Mouse (Mus musculus): ENCODE data around the gene Tns1.
"Not testable (repeated sequence)": the region's sequence is repeated elsewhere in the genome, so short reads cannot be mapped to it uniquely, and the experiment has no call there.

The Tns1 gene

GRCm38 (mm10) chr1:74124021-74124981 lies at the start of gene Tns1:
TSS of gene Tns1 (minus strand) at chr1:74124449.
- DNase-seq (ENCODE audit: low read depth in 2 of 2, low spot score in 2 of 2) = peak; percentile 42

GRCm38 (mm10) chr1:74172722-74173121 lies 48.5 kb upstream of the Tns1 start:
- DNase-seq (ENCODE audit: low read depth in 2 of 2, low spot score in 2 of 2) = no peak

- no peak for DNase-seq (ENCODE audit: low read depth in 2 of 2, low spot score in 2 of 2)
Measured at GRCm38 (mm10) chr1:74169721-74170120, 45.5 kb upstream of the Tns1 start.

- no peak for DNase-seq (ENCODE audit: low read depth in 2 of 2, low spot score in 2 of 2)
Measured at GRCm38 (mm10) chr1:74167136-74167535, 42.9 kb upstream of the Tns1 start.

GRCm38 (mm10) chr1:74160036-74160435 lies 35.8 kb upstream of the Tns1 start:
- DNase-seq (ENCODE audit: low read depth in 2 of 2, low spot score in 2 of 2) = no peak

GRCm38 (mm10) chr1:74159613-74160012 lies 35.4 kb upstream of the Tns1 start:
- DNase-seq (ENCODE audit: low read depth in 2 of 2, low spot score in 2 of 2) = not testable (repeated sequence)

DNA sequence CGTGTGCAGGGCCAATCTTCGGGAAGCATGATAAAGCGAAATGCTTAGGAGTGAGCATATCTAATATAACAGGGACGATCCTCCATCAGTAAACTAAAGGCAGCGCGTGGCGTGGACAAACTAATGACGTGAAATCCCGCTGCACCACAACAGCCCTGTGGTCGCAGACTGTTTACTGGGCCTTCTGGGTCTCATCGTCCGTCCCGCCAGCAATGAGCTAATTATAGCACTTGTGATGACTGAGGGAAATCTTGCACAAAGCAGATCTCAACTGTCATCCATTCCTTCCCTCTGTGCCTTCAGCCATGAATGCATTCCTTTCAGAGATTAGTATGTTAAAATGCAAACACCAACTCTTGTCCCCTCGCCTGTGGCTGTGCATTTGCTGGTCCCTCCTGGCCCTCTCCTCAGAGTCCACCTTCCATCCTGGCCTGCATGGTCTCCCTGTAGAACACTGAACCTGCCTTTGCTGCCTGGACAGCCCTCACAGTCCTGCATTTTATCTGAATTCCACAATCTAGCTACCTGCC lies 32.2 kb upstream of the Tns1 start:
- DNase-seq (ENCODE audit: low read depth in 2 of 2, low spot score in 2 of 2) = no peak

- DNase-seq (ENCODE audit: low read depth in 2 of 2, low spot score in 2 of 2) = no peak
Measured at GRCm38 (mm10) chr1:74155435-74156012, 31.3 kb upstream of the Tns1 start.

DNA sequence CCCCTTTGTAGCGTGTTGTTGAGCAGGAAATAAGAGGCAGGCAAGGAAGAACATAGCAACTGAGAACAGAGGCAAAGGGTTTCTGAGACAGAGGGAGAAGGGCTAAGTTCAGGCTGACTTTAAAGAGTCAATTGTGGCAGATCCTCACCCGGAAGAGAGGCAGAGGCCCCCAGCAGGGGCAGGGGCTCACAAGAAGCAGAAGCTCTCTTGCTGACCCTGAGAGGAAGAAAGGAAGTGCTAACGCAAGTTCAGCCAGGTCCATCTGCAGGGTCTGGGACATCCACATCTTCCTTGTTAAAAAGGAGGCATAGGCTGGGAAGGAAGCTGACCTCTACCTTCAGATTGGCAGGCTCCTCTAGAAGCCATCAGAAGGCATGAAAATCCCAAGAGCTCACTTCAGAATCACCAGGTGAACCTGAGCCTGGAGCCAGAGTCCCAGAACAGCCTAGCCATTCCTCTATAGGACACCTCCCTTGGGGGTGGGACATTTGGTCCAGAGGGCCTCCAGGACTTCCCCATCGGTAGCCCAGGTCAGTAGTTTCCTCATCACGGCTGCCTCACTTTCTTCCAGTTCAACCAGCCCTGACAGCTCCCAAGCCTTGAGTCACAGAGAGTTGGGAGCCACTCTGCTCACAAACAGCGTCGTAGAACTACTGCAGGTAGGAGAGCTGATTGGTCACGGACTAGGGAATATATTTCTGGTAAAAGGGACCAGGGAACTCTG lies 29.4 kb upstream of the Tns1 start, which contains the start of gene Cxcr2:
TSS of gene Cxcr2 (plus strand) at position 529 of the 724 bp plus-strand sequence.
- DNase-seq (ENCODE audit: low read depth in 2 of 2, low spot score in 2 of 2) = no peak

DNA sequence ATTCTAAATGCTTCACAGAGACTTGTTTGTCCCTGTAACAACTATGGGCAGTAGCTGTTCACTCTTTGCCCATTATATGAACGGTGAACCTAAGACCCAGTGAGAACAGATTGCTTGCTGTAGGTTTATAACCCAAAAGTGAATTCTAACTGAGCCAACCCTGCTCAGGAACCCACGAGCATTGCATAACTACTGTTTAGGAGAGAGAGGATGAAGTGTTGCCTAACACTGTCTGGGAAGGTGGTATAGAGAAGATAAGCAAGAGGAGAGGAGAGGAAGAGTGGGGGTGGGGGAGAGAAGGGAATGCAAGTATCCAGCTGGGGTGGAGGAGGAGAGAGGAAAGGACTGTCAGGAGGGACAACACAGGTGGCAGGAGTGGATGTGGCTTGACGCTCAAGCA lies 26.8 kb upstream of the Tns1 start:
- no peak for DNase-seq (ENCODE audit: low read depth in 2 of 2, low spot score in 2 of 2)

DNA sequence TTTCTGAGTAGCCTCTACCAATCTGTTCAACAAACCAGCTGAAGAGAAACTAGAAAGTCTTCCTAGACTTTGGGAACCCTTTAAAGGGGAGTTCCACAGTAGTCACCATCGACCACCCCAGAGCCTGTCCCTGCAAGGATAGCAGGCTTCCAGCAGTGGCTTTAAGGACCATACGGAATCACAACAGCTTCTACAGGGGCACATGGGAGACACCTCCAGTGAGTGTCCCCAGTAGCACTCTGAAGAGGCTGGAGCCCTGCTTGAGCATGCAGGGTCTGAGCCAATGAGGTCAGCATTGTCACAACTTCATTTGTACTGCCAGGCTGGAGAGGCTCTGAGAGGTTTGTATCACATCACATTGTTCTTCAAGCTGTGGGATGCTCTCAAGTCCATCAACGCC lies 25.9 kb upstream of the Tns1 start:
- no peak for DNase-seq (ENCODE audit: low read depth in 2 of 2, low spot score in 2 of 2)

- no peak for DNase-seq (ENCODE audit: low read depth in 2 of 2, low spot score in 2 of 2)
Measured at GRCm38 (mm10) chr1:74149106-74149885, 25.0 kb upstream of the Tns1 start.

DNA sequence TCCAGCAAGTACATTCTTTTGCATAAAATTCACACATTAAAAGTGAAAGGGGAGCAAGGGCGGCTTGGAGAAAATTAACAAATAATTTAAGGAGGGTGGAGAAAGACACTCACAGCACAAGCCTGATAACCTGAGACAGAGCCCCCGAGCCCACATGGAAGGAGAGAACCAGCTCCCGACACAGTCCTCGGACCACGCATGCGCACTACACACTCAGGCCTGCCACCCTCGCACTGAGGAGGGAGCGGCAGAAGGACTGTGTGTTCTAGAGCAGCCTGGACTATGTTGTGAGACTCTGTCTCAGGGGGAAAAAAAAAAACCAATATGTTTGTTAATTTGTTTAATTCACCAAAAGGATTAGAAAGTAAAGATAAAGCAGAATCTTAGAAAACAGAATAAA lies 17.5 kb upstream of the Tns1 start:
- DNase-seq (ENCODE audit: low read depth in 2 of 2, low spot score in 2 of 2) = no peak

DNA sequence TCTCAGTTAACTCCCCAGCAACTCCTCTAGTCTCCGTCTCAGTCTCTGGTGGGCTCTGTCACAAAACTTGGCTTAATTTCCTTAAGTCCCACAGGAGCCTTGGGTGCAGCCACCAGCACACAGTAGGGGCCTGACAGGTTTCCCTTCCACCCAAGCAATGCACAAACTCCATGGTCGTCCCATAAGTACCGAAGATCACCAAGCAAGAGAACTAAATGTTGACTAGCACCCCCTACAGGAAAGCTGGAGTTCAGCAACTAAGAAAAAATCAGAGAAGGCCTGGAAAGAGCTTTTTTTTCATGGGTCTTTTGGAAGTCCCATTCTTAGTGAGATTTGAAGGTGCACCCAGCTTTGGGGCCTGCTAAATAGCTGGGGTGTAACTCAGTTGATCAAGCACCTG lies 15.2 kb upstream of the Tns1 start:
- DNase-seq (ENCODE audit: low read depth in 2 of 2, low spot score in 2 of 2) = peak in 1 of 2 experiments; percentile 16

DNA sequence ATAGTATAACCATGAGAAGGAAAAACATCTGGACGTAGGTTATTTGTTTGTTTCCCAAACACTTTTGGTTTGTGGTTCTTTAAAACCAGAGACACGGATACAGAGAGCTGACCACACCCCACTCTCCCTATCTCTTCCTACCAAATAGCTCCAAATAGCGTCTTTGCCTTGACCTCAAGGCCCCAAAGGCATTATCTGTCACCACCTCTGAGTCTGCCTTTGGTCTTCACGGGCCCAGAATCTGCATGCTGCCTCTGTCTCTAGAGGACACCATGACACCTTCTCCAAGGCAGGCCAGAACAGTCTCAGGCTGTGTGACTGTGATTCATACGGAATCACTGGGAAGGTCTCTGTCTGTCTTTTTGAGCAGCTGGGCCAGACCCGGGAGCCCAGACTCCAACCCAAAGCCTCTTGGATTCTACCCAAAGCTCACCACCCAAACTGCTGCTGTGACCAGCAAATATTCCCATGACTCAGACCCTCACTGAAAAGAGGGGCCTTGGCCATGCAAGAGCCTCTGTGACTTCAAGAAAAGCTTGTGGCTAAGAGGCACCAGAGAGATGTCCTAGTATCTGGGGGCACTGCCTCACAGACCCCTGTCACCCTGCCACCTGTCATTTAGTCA lies 11.2 kb upstream of the Tns1 start:
- no peak for DNase-seq (ENCODE audit: low read depth in 2 of 2, low spot score in 2 of 2)

- no peak for DNase-seq (ENCODE audit: low read depth in 2 of 2, low spot score in 2 of 2)
Measured at GRCm38 (mm10) chr1:74133954-74134353, 9.7 kb upstream of the Tns1 start.

DNA sequence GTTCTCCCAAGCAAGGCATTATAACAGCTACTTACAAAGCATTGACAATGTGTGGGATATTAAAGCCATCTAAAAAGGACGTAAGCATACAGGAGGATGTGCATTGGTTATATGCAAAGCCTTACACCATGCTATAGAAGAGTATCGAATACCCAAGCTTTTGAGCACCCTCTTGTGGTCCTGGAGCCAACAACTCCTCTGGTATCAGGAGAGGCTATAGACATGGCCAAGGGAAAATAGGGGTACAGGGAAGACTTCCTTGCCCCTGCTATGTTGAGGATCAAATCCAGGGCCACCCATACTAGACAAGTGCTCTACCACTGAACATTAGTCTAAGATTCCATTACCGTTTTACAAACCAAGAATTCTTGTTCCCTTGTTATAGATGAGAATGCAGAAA lies 7.8 kb upstream of the Tns1 start:
- no peak for DNase-seq (ENCODE audit: low read depth in 2 of 2, low spot score in 2 of 2)

DNA sequence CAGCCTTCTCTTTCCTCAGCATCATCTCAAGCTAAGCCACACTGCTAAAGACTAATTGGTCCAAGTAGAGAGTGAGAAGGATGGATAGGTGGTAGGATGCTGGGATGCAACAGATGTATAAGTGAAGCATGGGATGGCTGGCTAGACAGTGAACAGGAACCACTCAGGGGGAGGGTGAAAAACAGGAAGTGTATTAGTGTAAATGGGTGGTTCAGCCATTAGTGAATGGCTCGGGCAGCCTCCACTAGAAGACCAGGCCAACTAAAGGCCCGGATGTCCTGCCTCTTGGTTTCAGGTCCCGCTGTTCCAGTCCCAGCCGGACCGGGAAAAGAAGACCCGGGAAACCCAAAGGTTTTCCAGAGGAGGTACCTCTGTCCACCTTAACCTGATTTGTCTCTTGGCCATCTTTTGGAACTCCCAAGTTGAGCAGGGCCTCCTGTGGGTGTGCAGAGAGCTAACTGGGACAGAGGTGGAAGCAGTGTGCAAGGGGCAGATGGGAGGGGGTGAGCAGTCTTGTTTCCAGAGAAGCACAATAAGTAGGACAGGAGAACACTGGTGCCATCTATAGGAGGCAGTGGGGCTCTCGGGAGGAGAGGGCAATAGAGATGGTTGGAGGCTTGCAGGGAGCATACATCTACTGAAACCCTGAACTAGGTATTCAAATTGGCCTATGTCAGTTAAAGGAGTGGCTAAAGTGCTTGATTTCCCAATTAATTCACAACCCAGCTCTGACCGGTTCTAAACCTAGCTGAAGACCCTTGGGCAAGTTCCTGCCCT lies 6.8 kb upstream of the Tns1 start:
- DNase-seq (ENCODE audit: low read depth in 2 of 2, low spot score in 2 of 2) = no peak

DNA sequence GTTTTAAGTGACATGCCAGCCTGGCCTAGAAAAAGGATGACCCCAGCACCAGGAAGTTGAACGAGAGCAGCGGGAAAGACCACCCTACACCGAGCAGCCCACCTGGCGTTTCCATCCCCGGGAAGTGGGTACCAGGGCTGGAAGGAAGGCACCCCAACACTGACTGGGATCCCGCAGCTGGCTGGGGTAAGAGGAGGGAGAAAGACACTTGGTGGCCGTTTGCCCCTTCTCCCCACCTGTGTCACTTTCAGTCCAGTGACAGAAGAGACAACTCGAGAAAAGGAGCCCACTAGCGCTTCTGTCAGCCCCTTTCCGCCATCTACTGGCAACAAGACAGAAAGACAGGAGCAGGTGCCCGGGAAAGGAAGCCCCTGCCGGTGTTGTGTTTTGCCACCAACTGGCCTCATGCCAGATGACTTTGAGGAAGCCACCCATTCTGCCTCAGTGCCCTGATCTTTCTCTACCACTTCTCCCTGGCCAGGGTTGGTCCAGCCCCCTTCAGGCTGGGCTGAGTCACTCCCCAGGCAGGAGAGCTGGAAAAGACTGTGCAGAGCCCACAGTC lies 823 bp upstream of the Tns1 start, which contains the start of gene Rufy4:
TSS of gene Rufy4 (plus strand) at position 551 of the 562 bp plus-strand sequence.
- peak; percentile 72 to 79 for DNase-seq (ENCODE audit: low read depth in 2 of 2, low spot score in 2 of 2)
